Mouse (Mus musculus) midbrain, embryonic 16.5 days (tissue): ENCODE results near the gene Olfr773. TPM values are rescaled to one million over a fixed set of nuclear protein-coding genes. Genes with fewer than 3 reads are reported as not detected.
"Not testable (repeated sequence)": the region's sequence is repeated elsewhere in the genome, so short reads cannot be mapped to it uniquely, and the experiment has no call there.

Experiments
- ATAC-seq: fragments of 200-750 bp; cut with Nextera tagmentation; 2 replicates; pipeline ENCODE4 v1.8.0; 2017; ENCODE audit warnings: moderate TSS enrichment
- H3K27ac ChIP-seq: fragments of 300-500 bp; sonication (generic); 2 replicates; pipeline ENCODE4 v1.5.1; 2014; ENCODE audit warnings: mild to moderate bottlenecking, low read length, mixed read lengths
- H3K27me3 ChIP-seq: fragments of 300-500 bp; sonication (generic); 2 replicates; pipeline ENCODE4 v1.6.1; 2014; ENCODE audit warnings: low read depth, low read length, mixed read lengths; ENCODE audit not compliant: control insufficient read depth, insufficient read depth
- H3K36me3 ChIP-seq: fragments of 300-500 bp; sonication (generic); 2 replicates; pipeline ENCODE4 v1.6.1; 2014; ENCODE audit warnings: mild to moderate bottlenecking, low read length, moderate library complexity, mixed read lengths; ENCODE audit not compliant: control insufficient read depth, insufficient read depth
- H3K4me1 ChIP-seq: fragments of 300-500 bp; sonication (generic); 2 replicates; pipeline ENCODE4 v1.6.1; 2014; ENCODE audit warnings: mild to moderate bottlenecking, low read length, mixed read lengths; ENCODE audit not compliant: control insufficient read depth, insufficient read depth
- H3K4me2 ChIP-seq: fragments of 300-500 bp; sonication (generic); 2 replicates; pipeline ENCODE4 v1.6.1; 2014; ENCODE audit warnings: mild to moderate bottlenecking, low read length, mixed read lengths
- H3K4me3 ChIP-seq: fragments of 300-500 bp; sonication (generic); 2 replicates; pipeline ENCODE4 v1.5.1; 2014; ENCODE audit warnings: low read depth, mild to moderate bottlenecking, low read length, moderate library complexity, mixed read lengths
- H3K9ac ChIP-seq: fragments of 300-500 bp; sonication (generic); 2 replicates; pipeline ENCODE4 v1.6.1; 2014; ENCODE audit warnings: low read depth, low read length, mixed read lengths
- H3K9me3 ChIP-seq: fragments of 300-500 bp; sonication (generic); replicated peaks from 2 replicates; pipeline ENCODE4 v1.6.1; 2014; ENCODE audit warnings: mild to moderate bottlenecking, low read length, mixed read lengths; ENCODE audit not compliant: control insufficient read depth, poor library complexity, severe bottlenecking
- WGBS: fragments of 180-500 bp; shearing (Covaris S2); extraction: QIAGEN DNeasy Blood & Tissue Kit; methylation state at CpG from one replicate; pipeline ENCODE4 v1.1.7; 2014; 5-methylcytosine and 5-hydroxymethylcytosine counted together
- polyA plus RNA-seq: library from polyadenylated mRNA; unstranded; fragments of >200 nt; fragmentation: Nextera tagmentation; extraction: Ambion mirVana; gene quantifications from 2 replicates; pipeline ENCODE4 v1.2.1, GENCODE M21; 2015

The Olfr773 gene
- not detected in 2 replicates for polyA plus RNA-seq

- H3K4me1 ChIP-seq, ATAC-seq, H3K36me3 ChIP-seq, H3K9me3 ChIP-seq, H3K4me2 ChIP-seq, H3K27me3 ChIP-seq, H3K27ac ChIP-seq, H3K9ac ChIP-seq, H3K4me3 ChIP-seq: not testable (repeated sequence)
Observed at GRCm38 (mm10) chr10:129187319-129187718, at the start of gene Olfr773. Olfr773 (minus strand) TSS chr10:129187419.

DNA sequence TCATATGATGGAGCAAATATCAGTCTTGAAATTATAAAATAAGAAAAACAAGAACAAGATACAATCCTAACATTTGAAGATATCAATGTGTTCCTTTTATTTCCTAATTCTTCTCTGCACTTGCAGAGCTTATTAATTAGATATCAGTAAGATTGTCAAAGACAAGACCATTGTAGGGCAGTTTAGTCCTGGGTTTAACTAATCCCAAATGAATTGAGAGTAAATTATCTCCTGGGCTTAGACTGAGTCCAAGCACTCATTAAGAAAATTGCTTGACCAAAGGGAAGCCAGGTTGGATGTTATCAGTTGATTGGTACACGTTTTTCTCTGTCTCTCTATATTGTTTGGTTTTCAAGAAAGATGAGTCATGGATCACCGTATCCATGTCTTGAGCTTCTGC, 48.7 kb upstream of the Olfr773 start, which contains the start of gene Olfr774:
Olfr774 (plus strand) TSS at position 301 of the 400 bp plus-strand sequence.
- Histone ChIP-seq H3K27ac (no peak within 1 kb of the TSS), H3K4me3 (no peak within 1 kb of the TSS), H3K4me1 (no peaks in the 10 kb centered on the region), H3K4me2 (no peak within 1 kb of the TSS), H3K9ac (no peak within 1 kb of the TSS), H3K9me3 (no peaks in the 10 kb centered on the region), H3K36me3 (no peaks in the 10 kb centered on the region), H3K27me3 (no peaks in the 10 kb centered on the region)
- ATAC-seq: no peak
- WGBS: 69% methylated on average over 2 of the region's 2 CpGs

DNA sequence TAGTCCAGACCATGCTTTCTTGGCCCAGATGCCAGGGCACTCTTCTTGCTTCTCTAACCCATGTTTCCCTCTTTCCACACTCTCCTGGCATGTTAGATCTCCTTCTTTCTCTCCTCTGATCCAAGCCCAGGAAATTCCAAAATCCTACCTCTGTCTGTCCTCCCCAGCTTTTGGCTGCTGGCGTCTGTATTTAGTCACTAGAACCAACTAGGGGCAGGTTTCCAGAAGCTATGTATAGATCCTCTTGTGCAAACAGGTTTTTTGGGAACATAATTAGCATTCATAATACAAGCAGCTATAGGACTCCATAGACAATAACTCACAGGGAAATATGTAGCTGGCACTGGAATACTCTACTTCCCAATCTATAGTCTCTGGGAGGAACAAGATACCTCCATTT, 43.5 kb upstream of the Olfr773 start:
- Histone ChIP-seq H3K4me3 (no peak overlapping the region), H3K27ac (no peak overlapping the region), H3K27me3 (no peaks in the 10 kb centered on the region), H3K36me3 (no peaks in the 10 kb centered on the region), H3K9ac (no peak overlapping the region), H3K4me1 (no peaks in the 10 kb centered on the region), H3K9me3 (no peaks in the 10 kb centered on the region), H3K4me2 (no peak overlapping the region)
- 83% methylated on average over 1 of the region's 1 CpGs for WGBS
- no peak for ATAC-seq

GRCm38 (mm10) chr10:129177821-129178220, 9.4 kb downstream of the Olfr773 start, which contains the start of gene Olfr772:
Olfr772 (minus strand) TSS chr10:129177921.
- not testable (repeated sequence) for H3K36me3 ChIP-seq, H3K27ac ChIP-seq, H3K27me3 ChIP-seq, H3K4me2 ChIP-seq, H3K9ac ChIP-seq, ATAC-seq, H3K9me3 ChIP-seq, H3K4me1 ChIP-seq, H3K4me3 ChIP-seq
- WGBS: 81% methylated on average over 3 of the region's 4 CpGs

- 94% methylated on average over 1 of the region's 1 CpGs for WGBS
- ATAC-seq: no peak
- Histone ChIP-seq H3K9me3 (peaks cover 2% of the 10 kb centered on the region; the same call in 1 of the 2 replicates), H3K4me1 (no peaks in the 10 kb centered on the region), H3K4me2 (no peak within 1 kb of the TSS), H3K9ac (no peak within 1 kb of the TSS), H3K4me3 (no peak within 1 kb of the TSS), H3K27ac (no peak within 1 kb of the TSS), H3K36me3 (no peaks in the 10 kb centered on the region), H3K27me3 (no peaks in the 10 kb centered on the region)
Observed at GRCm38 (mm10) chr10:129164651-129165050, 22.6 kb downstream of the Olfr773 start, which contains the start of gene Olfr771. Olfr771 (minus strand) TSS chr10:129164751.

GRCm38 (mm10) chr10:129138898-129139297, 48.3 kb downstream of the Olfr773 start, which contains the start of gene Olfr770:
Olfr770 (minus strand) TSS chr10:129138998.
- Histone ChIP-seq H3K4me2 (no peak within 1 kb of the TSS), H3K9me3 (no peaks in the 10 kb centered on the region), H3K4me1 (no peaks in the 10 kb centered on the region), H3K36me3 (no peaks in the 10 kb centered on the region), H3K4me3 (no peak within 1 kb of the TSS), H3K27me3 (no peaks in the 10 kb centered on the region), H3K27ac (no peak within 1 kb of the TSS), H3K9ac (no peak within 1 kb of the TSS)
- WGBS: 75% methylated on average over 2 of the region's 2 CpGs
- no peak for ATAC-seq

Other genes with a start within 250 kb of the Olfr773 start
- gene Mettl7b, start 226.4 kb downstream of the Olfr773 start, polyA plus RNA-seq: not detected in 2 replicates
- not detected in 2 replicates for gene Olfr9, start 198.0 kb downstream of the Olfr773 start, polyA plus RNA-seq
- not detected in 2 replicates for gene Olfr763, start 176.6 kb downstream of the Olfr773 start, polyA plus RNA-seq
- gene Olfr764-ps1, start 147.5 kb downstream of the Olfr773 start, polyA plus RNA-seq: not detected in 2 replicates
- gene Olfr765, start 137.4 kb downstream of the Olfr773 start, polyA plus RNA-seq: not detected in 2 replicates
- gene Olfr766-ps1, start 118.4 kb downstream of the Olfr773 start, polyA plus RNA-seq: not detected in 2 replicates
- gene Olfr767, start 104.5 kb downstream of the Olfr773 start, polyA plus RNA-seq: not detected in 2 replicates
- not detected in 2 replicates for gene Olfr768, start 88.0 kb downstream of the Olfr773 start, polyA plus RNA-seq
- not detected in 2 replicates for gene Olfr769, start 69.6 kb downstream of the Olfr773 start, polyA plus RNA-seq
- gene Olfr770, start 48.4 kb downstream of the Olfr773 start, polyA plus RNA-seq: not detected in 2 replicates
- not detected in 2 replicates for gene Olfr771, start 22.7 kb downstream of the Olfr773 start, polyA plus RNA-seq
- not detected in 2 replicates for gene Olfr772, start 9.5 kb downstream of the Olfr773 start, polyA plus RNA-seq
- gene Olfr774, start 48.8 kb upstream of the Olfr773 start, polyA plus RNA-seq: not detected in 2 replicates
- gene Olfr775, start 61.0 kb upstream of the Olfr773 start, polyA plus RNA-seq: not detected in 2 replicates
- not detected in 2 replicates for gene Olfr776, start 71.7 kb upstream of the Olfr773 start, polyA plus RNA-seq
- gene Olfr777, start 84.1 kb upstream of the Olfr773 start, polyA plus RNA-seq: not detected in 2 replicates
- gene Olfr780, start 130.7 kb upstream of the Olfr773 start, polyA plus RNA-seq: not detected in 2 replicates
- gene Olfr781, start 141.4 kb upstream of the Olfr773 start, polyA plus RNA-seq: not detected in 2 replicates
- not detected in 2 replicates for gene Olfr782, start 161.4 kb upstream of the Olfr773 start, polyA plus RNA-seq
- 0.16 TPM in 1 of 2 replicates, not detected in the other for gene Olfr784, start 196.7 kb upstream of the Olfr773 start, polyA plus RNA-seq
- not detected in 2 replicates for gene Olfr785, start 218.0 kb upstream of the Olfr773 start, polyA plus RNA-seq
- not detected in 2 replicates for gene Olfr786, start 239.9 kb upstream of the Olfr773 start, polyA plus RNA-seq